Mouse (Mus musculus) common myeloid progenitor, adult 5-6 weeks (primary cell): ENCODE results near the gene Nlgn3. TPM values are rescaled to one million over a fixed set of nuclear protein-coding genes. Genes with fewer than 3 reads are reported as not detected.

Experiments used
- ATAC-seq: replicated peaks from 2 replicates; pipeline ENCODE4 v1.8.0; 2016; ENCODE audit warnings: low read depth, mild to moderate bottlenecking, moderate TSS enrichment, inconsistent platforms; ENCODE audit not compliant: poor library complexity, severe bottlenecking
- total RNA-seq: library from RNA; stranded (forward); fragments of 200-1000, 187-1606 nt; gene quantifications from 2 replicates; pipeline ENCODE4 v1.2.3, GENCODE M21; 2017

Gene Nlgn3
- not detected in 2 replicates for total RNA-seq

GRCm38 (mm10) chrX:101299055-101299454 is at the start of gene Nlgn3:
TSS of gene Nlgn3 (plus strand) at chrX:101299168.
- no peak for ATAC-seq

DNA sequence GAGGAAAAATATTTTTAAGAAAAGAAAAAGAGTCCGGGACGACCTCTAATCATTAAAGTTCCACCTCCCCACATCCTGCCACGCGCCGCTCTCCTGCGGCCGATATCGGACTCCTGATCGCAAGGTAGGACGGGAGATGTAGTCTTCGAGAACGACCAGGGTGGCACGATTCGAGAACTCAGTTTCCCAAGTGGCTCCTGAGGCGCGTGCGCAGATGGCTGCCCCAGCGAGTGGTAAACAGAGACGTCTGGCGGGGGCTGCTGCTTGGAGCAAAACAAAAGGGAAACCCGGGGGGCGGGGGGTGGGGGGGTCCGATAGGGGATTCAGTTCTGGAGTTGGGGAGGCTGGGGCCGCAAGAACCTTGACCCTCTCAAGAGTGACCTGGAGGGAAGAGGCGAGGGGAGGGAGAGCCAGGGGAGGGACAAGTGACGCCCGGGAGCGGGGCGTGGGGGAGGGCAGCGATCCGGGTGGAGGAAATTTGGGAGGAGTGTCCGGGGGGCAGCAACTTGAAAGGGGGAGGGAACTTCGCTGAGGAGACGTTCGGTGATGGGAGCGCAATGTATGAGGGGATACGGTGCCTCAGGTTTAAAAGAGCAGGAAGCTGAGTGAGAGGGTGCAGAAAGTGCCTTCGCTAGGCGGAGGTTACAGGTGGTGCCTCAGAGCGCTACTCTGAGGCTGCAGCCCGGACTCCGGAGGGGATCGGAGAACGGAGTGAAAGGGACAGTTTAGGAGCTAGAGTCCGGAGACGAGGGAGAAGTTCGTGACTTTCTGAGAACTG is 44.8 kb upstream of the Nlgn3 start, which contains the start of gene Foxo4:
Gene Foxo4, plus strand, starts transcription at position 577 of the 778 bp plus-strand sequence.
- ATAC-seq, result peak; percentile 88

- peak; percentile 20; the same call in 1 of the 2 replicates for ATAC-seq
Observed at GRCm38 (mm10) chrX:101254740-101255139, 44.2 kb upstream of the Nlgn3 start.

GRCm38 (mm10) chrX:101256603-101257002 is 42.4 kb upstream of the Nlgn3 start:
- ATAC-seq, result no peak

DNA sequence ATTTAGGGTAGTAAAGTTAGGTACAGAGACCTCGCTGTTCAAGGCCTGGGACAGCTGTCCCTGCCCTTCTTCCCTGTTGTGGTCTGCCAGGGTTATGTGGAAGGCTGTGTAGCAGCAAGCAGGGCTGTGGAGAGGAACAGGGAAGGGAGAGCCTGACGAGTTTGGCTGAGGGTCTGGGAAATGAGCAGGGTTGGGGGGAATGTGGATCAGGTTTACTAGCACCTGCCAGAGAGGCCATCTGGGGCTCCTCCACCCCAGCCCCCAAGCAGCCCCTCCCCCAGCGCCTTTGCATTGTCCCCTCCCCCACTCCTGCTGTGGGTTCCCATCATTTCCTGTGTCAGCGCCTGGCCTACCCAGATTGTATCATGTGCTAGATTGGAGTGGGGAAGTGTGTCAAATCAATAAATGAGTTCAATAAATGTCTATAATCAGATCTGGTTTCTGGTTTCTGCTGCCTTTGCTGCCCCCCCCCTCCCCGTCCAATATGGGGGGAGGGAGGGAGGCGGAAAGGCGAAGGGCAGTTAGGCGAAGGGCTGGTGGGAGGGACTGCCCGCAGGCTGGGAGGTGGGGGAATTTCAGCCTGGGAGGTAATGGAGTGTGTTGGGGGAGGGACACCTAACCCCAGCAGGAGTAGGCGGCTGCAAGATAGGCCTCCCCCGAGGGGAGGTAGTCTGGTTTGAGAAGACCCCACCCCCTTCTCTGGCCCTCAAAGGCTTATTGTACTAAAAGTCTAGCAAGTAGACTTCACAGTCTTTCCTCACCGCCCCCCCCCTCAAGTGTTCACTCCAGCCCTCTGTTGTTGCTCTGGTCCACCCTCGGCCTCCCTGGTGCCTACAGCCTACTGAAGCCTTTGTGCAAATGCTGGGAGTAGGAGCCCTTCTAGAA is 38.3 kb upstream of the Nlgn3 start:
- peak; percentile 53 for ATAC-seq

DNA sequence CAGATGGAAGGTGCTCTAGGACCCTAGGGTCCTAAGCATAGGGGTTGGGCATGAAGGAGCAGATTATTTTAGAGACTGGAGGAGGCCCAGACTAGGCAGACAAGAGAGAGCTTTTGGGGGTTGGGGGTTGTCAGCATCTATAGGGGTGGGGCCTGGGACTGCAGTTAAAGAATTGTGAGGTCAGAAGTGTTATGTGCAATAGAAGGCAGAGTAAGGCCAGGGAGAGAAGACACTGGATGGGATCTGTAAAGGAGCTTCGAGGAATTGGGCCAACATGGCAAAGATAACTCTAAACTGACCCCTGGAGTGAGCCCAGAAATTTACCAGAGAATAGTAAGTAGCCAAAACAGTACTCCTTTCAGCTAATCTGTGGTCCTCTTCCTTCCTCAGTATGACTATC is 35.1 kb upstream of the Nlgn3 start, which contains the start of gene Gm614:
Gene Gm614, minus strand, starts transcription at position 101 of the 400 bp plus-strand sequence.
- ATAC-seq, result no peak

DNA sequence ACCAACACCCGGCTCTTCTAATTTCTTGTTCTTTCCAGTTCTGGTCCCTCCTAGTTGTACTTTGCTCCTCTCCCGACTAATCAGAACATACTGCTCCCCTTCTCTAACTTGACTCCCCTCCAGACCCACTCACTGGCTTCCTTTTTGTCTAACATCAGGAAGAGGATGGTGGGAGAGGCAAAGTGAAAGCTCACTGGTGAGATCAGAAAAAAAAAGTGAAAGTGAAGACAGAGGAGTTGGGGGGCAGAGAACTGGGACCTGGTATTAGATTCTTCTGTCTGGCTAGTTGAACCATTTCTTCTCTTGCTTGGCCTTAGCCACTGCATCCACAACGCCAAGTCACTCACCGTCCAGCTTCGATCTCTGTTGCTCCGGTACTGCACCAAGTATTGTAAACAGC is 32.3 kb upstream of the Nlgn3 start:
- ATAC-seq, result no peak

DNA sequence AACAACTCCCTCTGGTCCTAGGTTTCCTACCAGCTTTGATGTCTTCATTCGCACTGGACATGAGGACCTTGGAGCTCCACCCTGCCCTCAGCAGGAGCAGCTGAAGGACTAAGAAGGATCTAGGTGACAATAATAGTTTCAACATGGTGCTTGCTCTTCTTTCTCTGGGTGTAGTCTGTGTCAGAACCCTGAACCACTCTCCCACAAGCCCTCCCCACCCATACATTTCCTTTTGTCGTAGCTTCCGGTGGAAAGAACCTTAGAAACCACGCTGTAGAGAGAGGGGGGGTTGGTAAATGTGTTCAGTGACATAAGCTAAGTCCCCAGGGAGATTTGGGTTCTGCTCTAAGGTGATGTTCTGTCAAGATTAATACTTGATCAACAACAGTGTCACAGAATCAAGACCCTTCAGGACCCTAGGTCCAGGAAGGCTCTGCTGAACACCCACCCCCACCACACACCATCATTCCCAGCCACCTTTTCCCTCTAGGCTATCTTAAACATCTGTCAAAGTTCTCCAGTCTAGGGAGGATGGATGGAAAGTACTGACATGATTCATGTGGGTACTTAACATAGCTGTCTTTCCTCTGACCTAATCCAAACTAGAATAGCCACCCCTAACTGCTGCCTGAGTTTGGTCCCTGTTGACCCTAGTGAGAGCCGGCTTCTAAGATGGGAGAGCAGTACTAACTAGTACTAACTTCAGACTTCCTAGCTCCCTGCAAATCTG is 30.8 kb upstream of the Nlgn3 start, which contains the start of gene Il2rg:
Gene Il2rg, minus strand, starts transcription at position 231 of the 730 bp plus-strand sequence.
- ATAC-seq, result peak; percentile 83

DNA sequence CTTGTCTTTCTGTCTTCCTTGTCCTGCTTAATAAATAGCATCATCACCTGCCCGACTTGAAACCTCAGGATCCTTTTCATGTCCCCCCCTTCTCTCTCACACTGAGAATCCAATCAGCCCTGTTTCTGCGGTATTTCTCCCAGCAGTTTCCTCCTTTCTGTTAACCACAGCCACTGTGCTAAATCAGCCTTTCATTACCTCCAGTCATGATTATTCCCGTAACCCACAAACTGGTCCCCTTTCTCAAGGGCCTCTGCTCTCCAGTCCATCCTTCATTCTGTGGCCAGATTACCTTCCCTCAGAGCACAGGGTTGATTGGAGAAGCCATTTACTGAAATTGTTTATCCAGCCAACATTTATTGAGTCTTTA is 30.2 kb upstream of the Nlgn3 start, which contains the start of gene Gm20489:
Gene Gm20489, minus strand, starts transcription at position 269 of the 370 bp plus-strand sequence.
- peak; percentile 55; the same call in 1 of the 2 replicates for ATAC-seq

DNA sequence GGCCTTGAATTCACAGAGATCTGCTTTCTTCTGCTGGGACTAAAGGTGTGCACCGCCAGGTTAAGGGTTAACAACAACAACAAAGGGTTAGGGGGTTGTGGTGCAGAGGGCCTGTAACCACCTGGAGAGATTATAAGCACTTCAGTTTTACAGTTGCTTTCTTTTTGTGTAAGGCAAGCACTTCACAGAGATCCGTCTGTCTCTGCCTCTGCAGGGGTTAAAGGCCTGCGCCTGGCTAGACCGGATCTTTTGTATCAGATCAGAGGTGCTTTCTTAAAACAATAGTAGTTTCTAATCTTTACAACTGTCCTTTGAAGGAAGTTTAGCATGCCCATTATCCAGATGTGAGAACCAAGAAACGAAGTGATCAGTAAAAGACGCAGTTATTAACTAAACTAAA is 25.6 kb upstream of the Nlgn3 start:
- no peak for ATAC-seq

DNA sequence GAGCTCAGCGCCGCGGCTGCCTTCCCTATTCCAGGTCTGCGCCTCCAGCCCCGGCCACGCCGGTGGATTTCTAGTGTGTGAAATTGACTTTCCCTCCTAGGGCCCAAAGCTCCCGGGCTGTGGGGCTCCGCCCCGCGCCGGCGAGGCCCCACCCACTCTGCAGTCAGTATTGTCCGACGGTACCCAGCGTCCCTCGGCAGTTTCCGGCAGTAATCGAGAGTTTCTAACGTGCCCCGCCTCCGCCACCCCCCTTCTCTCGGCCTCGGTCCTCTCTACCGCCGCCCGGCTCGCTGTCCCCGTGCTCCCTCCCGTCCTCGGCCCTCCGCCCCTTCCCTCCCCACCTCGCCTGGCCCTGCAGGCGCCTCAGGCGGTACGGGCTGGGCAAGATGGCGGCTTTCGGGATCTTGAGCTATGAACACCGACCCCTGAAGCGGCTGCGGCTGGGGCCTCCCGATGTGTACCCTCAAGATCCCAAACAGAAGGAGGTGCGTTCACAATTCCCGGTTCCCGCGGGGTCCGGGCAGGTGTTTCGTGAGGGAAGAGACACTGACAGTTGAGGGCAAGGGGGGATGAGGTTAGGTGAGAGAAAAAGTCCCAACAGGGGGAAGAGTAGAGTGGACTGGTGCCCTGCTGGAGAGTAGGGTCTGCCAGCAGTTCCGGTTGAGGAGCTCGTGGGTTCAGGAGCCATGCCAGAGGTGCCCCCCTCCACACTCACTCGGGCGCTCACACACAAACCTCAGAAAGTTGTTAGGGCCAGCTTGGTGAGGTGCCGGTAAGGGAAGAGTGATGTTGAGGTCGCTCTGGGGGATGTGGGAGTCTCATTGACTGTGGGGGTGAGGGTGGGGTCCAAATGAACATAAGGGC is 24.9 kb upstream of the Nlgn3 start, which contains the start of gene Med12:
Gene Med12, plus strand, starts transcription at position 156 of the 864 bp plus-strand sequence.
- peak; percentile 99 for ATAC-seq

DNA sequence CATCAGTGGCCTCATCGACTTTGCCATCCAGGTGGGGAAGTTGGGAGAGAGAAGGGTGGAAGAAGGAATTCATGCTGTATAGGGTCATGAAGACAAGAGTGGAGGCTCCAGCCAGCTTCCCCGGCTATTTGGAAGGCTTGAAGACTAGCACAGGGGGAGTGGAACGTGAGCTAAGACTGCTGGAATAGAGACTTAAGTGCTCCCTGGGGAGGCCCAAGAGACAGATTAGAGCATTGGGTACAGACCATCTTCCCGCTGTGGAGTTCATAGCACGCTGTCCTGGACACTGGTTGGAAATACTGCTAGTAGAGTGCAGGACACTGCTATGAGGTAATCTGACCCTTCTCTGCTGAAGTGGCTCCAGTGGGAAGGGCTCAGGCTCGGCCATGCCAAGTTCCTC is 16.2 kb upstream of the Nlgn3 start:
- no peak for ATAC-seq

DNA sequence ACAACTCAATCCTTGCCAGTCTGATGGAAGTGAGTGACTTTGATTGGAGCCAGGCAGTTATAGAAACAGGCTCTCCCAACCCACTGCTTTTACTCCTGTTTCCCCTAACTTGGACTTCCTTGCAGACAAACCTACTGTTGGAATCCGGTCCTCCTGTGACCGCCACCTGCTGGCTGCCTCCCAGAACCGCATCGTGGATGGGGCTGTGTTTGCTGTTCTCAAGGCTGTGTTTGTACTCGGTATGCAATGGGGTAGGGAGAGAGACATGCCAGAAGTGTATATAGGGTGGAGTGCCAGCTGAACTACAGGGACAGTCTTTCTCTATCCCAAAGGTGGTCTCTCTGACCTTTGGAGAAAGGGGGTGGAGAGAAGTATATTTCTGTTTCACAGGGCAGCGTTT is 13.4 kb upstream of the Nlgn3 start:
- ATAC-seq, result peak; percentile 81

DNA sequence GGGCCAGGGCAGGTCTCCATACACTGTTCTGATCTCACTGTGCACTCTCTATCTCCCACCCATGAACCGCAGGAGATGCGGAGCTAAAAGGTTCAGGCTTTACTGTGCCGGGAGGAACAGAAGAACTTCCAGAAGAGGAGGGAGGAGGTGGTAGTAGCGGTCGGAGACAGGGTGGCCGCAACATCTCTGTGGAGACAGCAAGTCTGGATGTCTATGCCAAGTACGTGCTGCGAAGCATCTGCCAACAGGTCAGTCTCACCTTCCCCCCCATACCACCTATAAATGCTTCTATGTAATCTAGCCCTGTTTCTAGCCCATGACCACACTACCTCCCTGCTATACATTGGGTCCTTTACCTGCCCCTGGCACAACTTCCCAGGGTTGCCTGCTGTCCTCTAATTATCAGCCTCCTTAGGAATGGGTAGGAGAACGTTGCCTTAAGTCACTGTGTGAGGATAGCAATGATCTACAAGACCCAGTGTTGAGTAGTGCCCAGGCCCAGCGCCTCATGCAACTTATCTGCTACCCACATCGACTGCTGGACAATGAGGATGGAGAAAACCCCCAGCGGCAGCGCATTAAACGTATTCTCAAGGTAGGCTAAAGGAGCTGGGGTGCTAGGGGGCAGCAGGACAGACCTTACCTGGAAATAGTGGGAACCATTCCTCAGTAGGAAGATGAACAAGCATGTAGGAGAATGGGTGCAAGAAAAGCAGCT is 12.9 kb upstream of the Nlgn3 start:
- no peak for ATAC-seq

DNA sequence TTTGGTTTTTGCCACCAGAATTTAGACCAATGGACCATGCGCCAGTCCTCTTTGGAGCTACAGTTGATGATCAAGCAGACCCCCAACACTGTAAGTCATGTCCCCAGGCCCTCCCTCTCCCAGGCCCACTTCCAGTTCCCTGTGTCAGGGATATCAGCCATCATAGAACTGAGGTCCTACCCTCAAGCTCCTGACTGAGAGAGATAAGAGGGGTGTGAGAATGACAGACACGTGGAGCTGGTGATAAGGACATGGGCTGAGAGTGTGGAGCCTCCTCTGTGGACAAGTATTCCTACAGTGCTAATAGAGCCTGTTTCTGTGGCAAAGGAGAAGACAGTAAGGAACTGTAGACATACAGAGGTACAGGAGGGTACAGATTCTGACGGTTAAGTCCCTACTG is 11.4 kb upstream of the Nlgn3 start:
- peak; percentile 77 for ATAC-seq

- no peak for ATAC-seq
Observed at GRCm38 (mm10) chrX:101288432-101288831, 10.5 kb upstream of the Nlgn3 start.

- ATAC-seq, result no peak
Observed at GRCm38 (mm10) chrX:101289037-101289436, 9.9 kb upstream of the Nlgn3 start.

GRCm38 (mm10) chrX:101290111-101290510 is 8.9 kb upstream of the Nlgn3 start:
- ATAC-seq, result no peak; the same call in 1 of the 2 replicates
